Mouse (Mus musculus) liver, adult 2 months (tissue): ENCODE data around the gene Idh2.

Source experiments
- CTCF ChIP-seq: fragments of 200-500 bp; IDR thresholded peaks from 2 replicates; pipeline ENCODE4 v1.5.1; 2011; ENCODE audit warnings: low read depth, low read length, control low read depth
- POLR2A ChIP-seq: fragments of 200-500 bp; IDR thresholded peaks from 2 replicates; pipeline ENCODE4 v1.6.1; 2011; ENCODE audit warnings: low read length, control low read depth; ENCODE audit not compliant: insufficient read depth; ENCODE audit errors: extremely low read depth

DNA sequence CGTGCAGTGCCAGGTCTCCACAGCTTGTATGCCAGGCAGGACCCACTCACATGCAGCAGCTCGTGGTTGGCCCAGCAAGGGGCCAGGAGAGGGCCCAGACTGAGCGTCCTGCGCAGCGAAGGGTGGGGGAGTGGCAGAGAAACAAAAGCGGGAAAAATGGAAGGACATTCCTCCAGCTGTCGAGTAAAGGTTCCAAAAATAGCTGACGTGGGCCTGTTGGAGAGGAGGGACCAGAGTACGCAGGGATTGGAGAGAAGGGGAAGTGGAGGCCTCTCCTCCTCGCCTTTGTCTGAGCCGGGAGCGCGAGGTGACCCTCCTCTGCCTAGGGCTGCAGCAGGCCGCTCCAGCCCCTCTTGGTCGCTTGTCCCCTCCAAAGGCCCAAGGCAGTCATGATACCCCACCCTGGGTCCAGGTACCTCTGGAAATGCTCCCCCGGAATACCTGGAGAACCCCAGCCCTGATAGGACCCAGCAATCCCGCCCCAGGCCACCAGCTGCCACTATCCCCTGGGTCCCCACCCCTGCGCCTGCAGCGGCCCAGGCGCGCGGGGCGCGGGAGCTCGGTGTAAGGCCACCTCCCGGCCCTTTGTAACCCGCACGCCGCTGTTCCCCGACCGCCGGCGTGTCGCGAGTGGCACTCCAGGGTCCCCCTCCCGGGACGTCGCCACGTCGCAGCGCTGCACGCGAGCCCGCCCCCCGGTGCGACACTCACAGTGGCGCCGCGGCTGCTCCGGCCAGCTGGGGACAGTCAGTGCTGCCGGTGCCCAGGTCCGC, 555 bp downstream of the Idh2 start:
- TF ChIP-seq POLR2A = no peak
- TF ChIP-seq CTCF = no peak
